Mouse (Mus musculus): ENCODE data around the gene Cdk11b. TPM values are rescaled to one million over a fixed set of nuclear protein-coding genes. Genes with fewer than 3 reads are reported as not detected.

The Cdk11b gene
- 56.1 and 63.3 TPM in 2 replicates for polyA plus RNA-seq (2012; rRNA removed)

GRCm38 (mm10) chr4:155624338-155625291 lies at the start of gene Cdk11b:
Gene Cdk11b (plus strand): TSS chr4:155624854.

GRCm38 (mm10) chr4:155601091-155601996 lies 23.3 kb upstream of the Cdk11b start, which contains the start of gene Slc35e2:
Gene Slc35e2 (plus strand): TSS chr4:155601416.

GRCm38 (mm10) chr4:155645308-155645707 lies 20.7 kb downstream of the Cdk11b start, which contains the start of gene Gm10563:
Gene Gm10563 (minus strand): TSS chr4:155645408.

GRCm38 (mm10) chr4:155653086-155653450 lies 28.4 kb downstream of the Cdk11b start, which contains the start of gene Mmp23:
Gene Mmp23 (minus strand): TSS chr4:155653384.

GRCm38 (mm10) chr4:155668689-155669597 lies 44.3 kb downstream of the Cdk11b start, which contains the start of gene Mib2:
Gene Mib2 (minus strand): TSS chr4:155669198.

GRCm38 (mm10) chr4:155694111-155694481 lies 69.4 kb downstream of the Cdk11b start, which contains the start of gene Fndc10:
Gene Fndc10 (plus strand): TSS chr4:155694342.

Other genes starting within 250 kb of the Cdk11b start
- gene Gabrd, start 226.7 kb upstream of the Cdk11b start, polyA plus RNA-seq (2012; rRNA removed) = 0.39 and 0.74 TPM in 2 replicates
- 5.6 and 6.5 TPM in 2 replicates for gene Cfap74, start 215.7 kb upstream of the Cdk11b start, polyA plus RNA-seq (2012; rRNA removed)
- gene Tmem52, start 155.7 kb upstream of the Cdk11b start, polyA plus RNA-seq (2012; rRNA removed) = 0.23 and 0.36 TPM in 2 replicates
- gene Gnb1, start 133.5 kb upstream of the Cdk11b start, polyA plus RNA-seq (2012; rRNA removed) = 708 and 773 TPM in 2 replicates
- gene Nadk, start 62.5 kb upstream of the Cdk11b start, polyA plus RNA-seq (2012; rRNA removed) = 80.8 and 92.1 TPM in 2 replicates
- 15.5 and 15.9 TPM in 2 replicates for gene Slc35e2, start 23.4 kb upstream of the Cdk11b start, polyA plus RNA-seq (2012; rRNA removed)
- not detected in 2 replicates for gene Gm10563, start 20.6 kb downstream of the Cdk11b start, polyA plus RNA-seq (2012; rRNA removed)
- gene Mmp23, start 28.5 kb downstream of the Cdk11b start, polyA plus RNA-seq (2012; rRNA removed) = 9.1 and 13.0 TPM in 2 replicates
- 91.5 and 97.1 TPM in 2 replicates for gene Mib2, start 44.3 kb downstream of the Cdk11b start, polyA plus RNA-seq (2012; rRNA removed)
- gene Fndc10, start 69.5 kb downstream of the Cdk11b start, polyA plus RNA-seq (2012; rRNA removed) = 22.4 and 26.6 TPM in 2 replicates
- 122 and 133 TPM in 2 replicates for gene Ssu72, start 79.9 kb downstream of the Cdk11b start, polyA plus RNA-seq (2012; rRNA removed)
- gene Tmem240, start 109.9 kb downstream of the Cdk11b start, polyA plus RNA-seq (2012; rRNA removed) = 26.3 and 28.4 TPM in 2 replicates
- gene Atad3a, start 136.2 kb downstream of the Cdk11b start, polyA plus RNA-seq (2012; rRNA removed) = 107 TPM in 2 replicates
- gene Vwa1, start 149.8 kb downstream of the Cdk11b start, polyA plus RNA-seq (2012; rRNA removed) = 18.5 and 19.0 TPM in 2 replicates
- gene Tmem88b, start 161.0 kb downstream of the Cdk11b start, polyA plus RNA-seq (2012; rRNA removed) = 0.98 and 1.3 TPM in 2 replicates
- 0.06 TPM in 1 of 2 replicates, not detected in the other for gene Ankrd65, start 165.6 kb downstream of the Cdk11b start, polyA plus RNA-seq (2012; rRNA removed)
- gene Mrpl20, start 178.0 kb downstream of the Cdk11b start, polyA plus RNA-seq (2012; rRNA removed) = 121 and 130 TPM in 2 replicates
- gene Ccnl2, start 187.6 kb downstream of the Cdk11b start, polyA plus RNA-seq (2012; rRNA removed) = 221 and 226 TPM in 2 replicates
- gene Aurkaip1, start 206.4 kb downstream of the Cdk11b start, polyA plus RNA-seq (2012; rRNA removed) = 107 and 111 TPM in 2 replicates
- gene Mxra8, start 214.8 kb downstream of the Cdk11b start, polyA plus RNA-seq (2012; rRNA removed) = 46.6 and 77.3 TPM in 2 replicates
- gene Dvl1, start 222.5 kb downstream of the Cdk11b start, polyA plus RNA-seq (2012; rRNA removed) = 149 and 150 TPM in 2 replicates
- gene Tas1r3, start 238.5 kb downstream of the Cdk11b start, polyA plus RNA-seq (2012; rRNA removed) = 0.53 and 0.79 TPM in 2 replicates
- gene Cptp, start 244.6 kb downstream of the Cdk11b start, polyA plus RNA-seq (2012; rRNA removed) = 20.1 and 21.9 TPM in 2 replicates
- gene Ints11, start 244.7 kb downstream of the Cdk11b start, polyA plus RNA-seq (2012; rRNA removed) = 67.9 and 76.2 TPM in 2 replicates